Mouse (Mus musculus) liver (tissue): ENCODE results near the gene Rrp12.
"Not testable (repeated sequence)": the region's sequence is repeated elsewhere in the genome, so short reads cannot be mapped to it uniquely, and the experiment has no call there.

Experiments
- DNase-seq: peaks from one replicate; pipeline ENCODE4 v3.0.0-alpha.2; 2020; ENCODE audit warnings: mixed read lengths

Gene Rrp12

DNA sequence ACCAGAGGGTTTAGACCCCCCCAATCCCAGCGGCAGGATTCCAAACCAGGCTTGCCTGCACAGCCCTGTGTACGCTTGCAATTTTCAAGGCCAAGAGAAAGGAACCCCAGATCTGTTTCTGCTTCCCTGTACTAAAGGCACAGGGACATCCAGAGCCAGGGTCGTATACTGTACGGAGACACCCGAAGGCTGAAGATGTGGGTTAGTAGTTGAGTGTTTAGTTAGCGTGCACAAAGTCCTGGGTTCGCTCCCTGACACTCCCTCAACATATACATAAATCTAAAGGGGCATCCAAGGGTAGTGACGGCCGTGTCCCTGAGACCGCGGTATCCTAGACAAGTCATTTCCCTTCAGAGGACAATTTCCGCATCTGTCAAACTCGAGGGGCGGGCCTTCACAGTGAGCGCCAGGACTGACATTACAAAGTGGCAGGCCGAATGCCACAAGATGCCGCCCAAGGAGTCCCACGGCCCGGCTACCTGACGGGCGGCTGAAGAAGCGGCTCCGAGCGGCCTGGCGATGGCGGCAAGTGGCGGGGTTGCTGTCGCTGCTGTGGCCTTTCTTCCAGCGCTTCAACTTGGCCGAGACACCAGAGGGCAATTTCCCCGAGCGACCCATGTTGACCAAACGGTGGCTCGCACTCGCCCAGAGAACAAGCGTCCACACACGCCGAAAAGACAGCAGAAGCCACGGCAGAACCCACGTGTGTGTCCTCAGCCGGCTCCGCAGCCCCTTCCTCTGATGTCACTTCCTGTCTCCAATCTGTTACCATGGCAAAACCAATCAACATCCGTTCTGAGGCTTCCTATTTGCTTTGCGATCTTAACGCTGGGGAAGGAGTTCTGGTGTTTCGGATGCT is at the start of gene Rrp12:
Rrp12 (minus strand) TSS at position 714 of the 859 bp plus-strand sequence.
- DNase-seq = peak; percentile 70

DNA sequence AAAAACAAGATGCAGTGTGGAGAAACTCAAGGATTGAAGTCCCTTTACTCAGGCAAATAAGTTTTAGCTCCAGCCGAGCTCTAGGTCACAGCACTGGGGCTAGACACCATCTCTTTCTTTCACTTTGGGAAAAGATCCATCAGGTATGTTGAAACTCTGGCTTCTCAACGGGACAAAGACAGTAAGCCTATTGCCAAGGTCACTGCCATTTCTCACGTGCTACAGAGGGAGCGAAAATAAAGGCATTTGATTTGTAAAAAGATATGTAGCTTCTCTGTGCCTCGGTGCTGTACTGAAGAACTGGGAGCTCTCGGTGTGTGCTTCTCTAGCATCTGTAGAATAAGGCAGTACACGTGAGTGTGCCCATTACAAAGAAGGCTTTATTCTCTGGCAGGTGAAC is 47.9 kb upstream of the Rrp12 start:
- no peak for DNase-seq

GRCm38 (mm10) chr19:41938539-41938938 is 42.6 kb upstream of the Rrp12 start:
- no peak for DNase-seq

DNA sequence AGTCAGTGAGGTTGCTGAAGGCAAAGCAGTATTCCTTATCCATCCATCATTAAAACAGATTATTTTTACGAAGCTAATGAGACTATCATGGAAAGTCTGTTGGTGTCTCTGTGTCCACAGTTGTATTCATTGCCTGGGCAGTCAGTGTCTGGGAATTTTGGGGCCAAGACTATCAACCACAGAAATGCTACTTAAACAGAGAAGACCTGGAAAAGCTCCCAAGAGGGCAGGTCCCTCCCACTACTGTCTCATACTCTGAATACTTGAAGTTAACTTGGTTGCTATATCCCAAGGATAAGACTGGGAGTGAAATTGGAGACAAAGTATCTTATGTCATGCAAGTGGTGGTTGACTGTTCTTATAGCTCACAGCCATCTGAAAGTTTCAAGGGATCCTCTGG is 39.9 kb upstream of the Rrp12 start:
- no peak for DNase-seq

GRCm38 (mm10) chr19:41934124-41934523 is 38.2 kb upstream of the Rrp12 start:
- DNase-seq = peak; percentile 42

GRCm38 (mm10) chr19:41933179-41934086 is 37.5 kb upstream of the Rrp12 start, which contains the start of the genes Exosc1 and Zdhhc16:
Exosc1 (minus strand) TSS chr19:41933423.
Zdhhc16 (plus strand) TSS chr19:41933480.
- DNase-seq = peak; percentile 97

DNA sequence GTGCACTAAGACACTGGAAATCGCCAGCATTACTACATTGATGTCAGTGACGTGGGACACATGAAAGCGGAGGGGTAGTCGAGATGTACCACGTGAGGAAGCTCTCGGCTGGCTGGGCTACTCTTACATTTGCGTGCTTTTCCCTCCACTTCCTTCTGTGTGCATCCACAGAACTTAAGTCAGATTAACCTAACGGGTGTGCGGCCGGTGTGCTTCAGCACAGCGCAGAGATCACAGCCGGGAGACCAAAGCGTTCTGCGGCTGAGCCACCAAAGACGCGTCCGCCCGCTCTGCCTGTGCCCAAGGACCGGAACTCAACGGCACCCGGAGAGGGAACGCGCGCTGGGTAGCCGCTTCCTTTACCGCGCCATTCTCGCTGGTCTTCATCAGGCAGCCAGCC is 36.7 kb upstream of the Rrp12 start:
- no peak for DNase-seq

GRCm38 (mm10) chr19:41920412-41921067 is 24.6 kb upstream of the Rrp12 start:
- no peak for DNase-seq

- no peak for DNase-seq
These were observed 23.5 kb upstream of the Rrp12 start for GRCm38 (mm10) chr19:41919471-41919870.

GRCm38 (mm10) chr19:41916853-41917252 is 20.9 kb upstream of the Rrp12 start:
- no peak for DNase-seq

DNA sequence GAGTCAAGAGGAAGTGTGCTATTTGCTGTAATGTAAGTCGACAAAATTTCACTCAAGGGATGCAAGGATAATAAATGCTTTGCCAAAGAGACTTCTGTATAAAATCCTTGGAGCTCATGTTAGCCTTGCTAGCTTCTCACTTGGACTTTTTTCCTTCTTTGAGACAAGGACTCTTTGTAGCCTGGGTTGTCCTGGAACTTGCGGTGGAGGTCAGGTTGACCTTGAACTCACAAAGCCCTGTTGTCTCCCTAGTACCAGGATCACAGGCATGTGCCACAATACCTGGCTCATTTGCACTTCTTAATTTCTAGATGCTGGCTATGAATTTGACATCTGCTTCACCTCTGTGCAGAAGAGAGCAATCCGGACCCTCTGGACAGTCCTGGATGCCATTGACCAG is 19.3 kb upstream of the Rrp12 start:
- no peak for DNase-seq

DNA sequence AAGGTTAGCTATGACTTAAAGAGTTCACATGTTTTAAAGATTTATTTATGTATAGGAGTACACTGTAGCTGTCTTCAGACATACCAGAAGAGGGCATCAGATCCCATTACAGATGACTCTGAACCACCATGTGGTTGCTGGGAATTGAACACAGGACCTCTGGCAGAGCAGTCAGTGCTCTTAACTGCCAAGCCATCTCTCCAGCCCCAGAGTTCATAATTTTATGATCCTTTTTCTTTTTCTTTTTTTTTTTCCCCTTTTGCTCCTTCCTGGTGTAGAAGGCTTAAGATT is 18.6 kb upstream of the Rrp12 start:
- not testable (repeated sequence) for DNase-seq

DNA sequence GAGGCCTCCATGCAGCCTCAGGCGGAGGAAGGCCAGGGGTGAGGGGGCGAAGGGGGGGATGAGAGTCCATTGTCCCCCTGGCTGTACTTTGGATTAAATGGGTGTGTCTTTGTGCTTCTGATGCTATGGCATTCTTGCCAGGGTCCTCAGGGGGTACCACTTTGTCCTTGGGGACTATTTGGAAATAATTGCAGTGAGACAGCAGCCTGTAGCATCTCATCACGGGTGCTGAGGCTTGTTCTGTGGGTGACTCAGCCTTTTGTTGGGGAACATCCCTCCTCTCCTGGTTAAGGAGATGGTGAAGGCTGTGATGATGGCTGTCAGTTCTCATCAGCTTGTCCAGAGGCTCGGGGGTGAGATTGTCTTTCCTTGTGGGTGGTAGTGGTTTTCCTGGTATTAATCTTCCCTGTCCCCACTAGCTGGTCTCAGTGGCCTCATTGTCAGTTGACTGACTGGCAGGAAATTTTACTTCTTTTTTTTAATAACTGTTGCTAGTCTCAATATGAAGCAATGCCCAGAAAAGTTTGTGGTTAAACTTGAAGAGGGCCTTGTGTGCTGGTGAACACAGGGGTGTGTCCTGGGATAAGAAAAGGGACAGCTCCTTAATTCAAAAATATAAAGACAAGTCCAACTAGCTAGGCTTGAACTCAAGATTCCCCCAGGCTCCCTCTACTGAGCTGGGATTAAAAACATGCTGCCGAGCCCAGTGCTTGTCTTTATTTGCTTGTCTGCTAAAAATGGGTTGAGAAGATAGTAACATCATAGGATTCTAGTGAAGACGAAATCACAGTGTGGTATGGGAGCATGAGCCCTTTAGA is 18.0 kb upstream of the Rrp12 start:
- no peak for DNase-seq

GRCm38 (mm10) chr19:41912121-41913080 is 16.4 kb upstream of the Rrp12 start:
- peak; percentile 53 for DNase-seq

DNA sequence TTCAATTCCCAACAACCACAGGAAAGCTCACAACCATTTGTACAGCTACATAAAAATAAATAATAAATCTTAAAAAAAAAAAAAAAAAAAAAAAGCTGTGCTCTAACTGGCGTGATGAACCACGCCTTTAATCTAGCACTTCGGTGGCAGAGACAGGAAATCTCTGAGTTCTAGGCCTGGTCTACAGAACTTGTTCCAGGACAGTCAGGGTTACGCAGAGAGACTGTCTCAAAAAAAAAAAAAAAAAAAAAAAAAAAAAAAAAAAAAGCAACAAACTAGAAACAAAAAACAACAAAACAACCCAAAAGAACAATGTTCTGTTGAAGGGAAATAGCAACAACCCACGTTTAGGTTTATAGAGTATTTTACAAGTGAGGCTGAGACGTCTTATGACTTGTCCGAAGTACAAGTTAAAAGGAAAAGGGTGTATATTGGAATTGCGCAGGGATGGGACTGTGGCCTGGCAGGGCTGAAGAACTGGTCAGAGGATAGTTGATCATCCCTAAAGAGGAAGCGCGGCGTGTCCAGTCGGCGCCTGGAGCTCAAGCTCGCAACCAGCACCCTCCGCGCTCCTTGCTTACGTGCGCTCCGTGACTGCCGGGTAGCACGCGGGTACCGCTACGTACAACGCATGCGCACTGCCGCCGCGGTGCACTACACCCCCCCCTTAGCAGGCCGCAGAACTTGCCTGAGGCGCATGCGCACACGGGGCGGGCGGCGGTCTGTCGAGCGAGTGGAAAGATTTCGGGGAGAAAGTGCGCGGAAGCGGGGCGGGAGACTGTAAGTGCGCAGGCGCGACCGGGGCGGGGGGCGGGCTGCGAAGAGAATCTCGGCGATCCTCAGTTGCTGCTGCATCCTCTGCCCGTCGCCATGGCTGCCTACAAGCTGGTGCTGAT is 15.5 kb upstream of the Rrp12 start, which contains the start of gene Pgam1:
Pgam1 (plus strand) TSS at position 746 of the 896 bp plus-strand sequence.
- peak; percentile 99 for DNase-seq

DNA sequence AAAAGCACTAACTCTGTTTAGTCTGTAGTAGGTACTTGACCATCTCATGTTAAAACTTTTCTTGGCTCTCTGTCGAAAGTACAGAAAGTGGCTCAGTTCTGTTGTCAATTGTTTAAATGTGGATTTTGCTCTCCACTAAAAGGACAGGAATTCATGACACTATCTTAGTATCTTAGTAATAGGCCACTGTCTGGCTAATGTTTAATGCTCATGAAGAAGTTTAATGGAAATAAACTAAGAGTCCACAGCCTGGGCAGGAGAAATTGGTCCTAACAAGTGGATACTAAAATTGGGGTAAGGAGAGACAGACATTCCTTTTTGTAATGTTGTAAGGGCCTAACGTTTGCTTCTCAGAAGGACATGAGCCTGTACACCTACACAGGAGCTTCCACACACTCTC is 14.4 kb upstream of the Rrp12 start:
- no peak for DNase-seq

- no peak for DNase-seq
These were observed 12.8 kb upstream of the Rrp12 start for GRCm38 (mm10) chr19:41908736-41909135.

- peak; percentile 24 for DNase-seq
These were observed 11.2 kb upstream of the Rrp12 start for GRCm38 (mm10) chr19:41907079-41907760.
